Mouse (Mus musculus) ZHBTc4 (cell line): Measurements from ENCODE around the gene Acot3.
A peak's percentile ranks its signal among the peaks of the same experiment; 100 is the strongest.
"Not testable (repeated sequence)": the region's sequence is repeated elsewhere in the genome, so short reads cannot be mapped to it uniquely, and the experiment has no call there.

Source experiments
- DNase-seq: peaks from one replicate; pipeline ENCODE4 v3.0.0-alpha.2; 2011; ENCODE audit warnings: low read depth, low spot score

Acot3 gene

DNA sequence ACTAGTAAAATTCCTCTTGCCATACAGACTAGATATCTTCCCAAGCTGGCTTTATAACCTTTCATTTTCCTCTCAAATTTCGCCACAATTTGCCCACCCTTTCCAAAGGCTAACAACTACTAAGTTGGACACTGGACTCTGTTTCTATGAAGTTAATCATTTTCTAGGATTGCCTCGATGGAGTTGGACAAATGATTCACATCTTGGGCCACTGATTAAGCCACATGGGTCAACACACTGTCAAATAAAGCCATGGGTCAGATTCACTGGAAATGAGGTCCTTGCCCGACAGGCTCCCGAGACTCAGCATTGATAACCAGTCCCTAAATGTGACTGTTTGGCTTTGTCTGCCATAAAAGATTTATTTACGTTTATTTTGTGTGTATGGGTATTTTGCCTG lies 9.7 kb upstream of the Acot3 start:
- no peak for DNase-seq

GRCm38 (mm10) chr12:84044045-84044444 lies 7.9 kb upstream of the Acot3 start:
- DNase-seq, result no peak

DNA sequence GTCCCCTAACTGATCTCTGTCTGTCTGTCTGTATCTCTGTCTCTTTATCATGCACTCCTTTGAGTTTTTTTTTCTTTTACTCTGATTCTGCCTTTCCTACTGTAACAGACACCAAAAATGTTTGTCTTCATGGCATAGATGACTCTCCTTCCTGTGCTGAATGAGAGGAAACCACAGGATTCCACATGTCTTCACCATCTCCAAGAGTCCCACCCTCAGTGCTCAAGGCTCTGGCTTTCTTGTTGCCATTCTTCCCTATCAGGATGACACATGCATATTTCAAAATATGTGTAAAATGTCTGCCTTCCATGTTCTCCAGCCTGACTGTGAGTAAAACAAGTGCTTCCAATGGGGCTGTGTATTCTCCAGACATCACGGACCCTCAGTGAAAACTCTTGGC lies 5.0 kb upstream of the Acot3 start:
- no peak for DNase-seq

DNA sequence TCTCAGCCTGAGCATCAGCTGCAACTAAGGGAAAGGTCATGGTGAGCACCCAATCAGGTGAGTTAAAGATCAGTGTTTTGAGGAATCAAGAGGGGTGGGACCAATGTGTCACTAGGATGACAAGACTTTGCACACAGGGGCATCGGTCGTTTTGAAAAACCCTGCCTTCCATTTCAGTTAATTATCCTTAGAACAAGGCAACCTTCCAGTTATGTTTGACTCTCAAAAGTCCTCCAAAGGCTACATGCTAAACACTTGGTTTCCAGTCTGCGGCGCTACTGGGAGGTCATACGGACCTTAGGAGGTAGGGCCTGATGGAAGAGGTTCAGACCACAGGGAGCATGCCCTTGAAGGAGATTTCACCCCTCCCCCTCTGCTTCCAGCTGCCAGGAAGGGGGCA lies 1.2 kb upstream of the Acot3 start:
- DNase-seq, result not testable (repeated sequence)

DNA sequence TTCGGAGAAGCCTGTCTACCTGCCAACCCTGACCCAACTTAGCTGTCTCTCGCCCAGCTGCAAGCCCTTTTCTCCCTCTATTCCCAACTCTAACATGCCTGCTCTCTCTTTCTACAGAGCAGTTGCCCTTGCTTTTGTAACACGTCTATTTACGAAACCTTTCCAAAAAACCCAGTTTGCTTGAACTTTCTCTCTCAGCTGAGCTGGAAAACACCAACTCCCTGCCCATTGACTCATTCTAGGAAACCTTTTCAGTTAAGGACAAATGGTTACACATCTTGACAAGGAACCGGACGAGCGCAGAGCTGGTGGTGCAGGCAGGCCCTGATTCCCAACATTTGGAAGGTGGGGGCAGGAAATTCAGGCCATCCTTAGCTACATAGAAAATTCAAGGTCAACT lies 665 bp downstream of the Acot3 start:
- DNase-seq, result no peak

DNA sequence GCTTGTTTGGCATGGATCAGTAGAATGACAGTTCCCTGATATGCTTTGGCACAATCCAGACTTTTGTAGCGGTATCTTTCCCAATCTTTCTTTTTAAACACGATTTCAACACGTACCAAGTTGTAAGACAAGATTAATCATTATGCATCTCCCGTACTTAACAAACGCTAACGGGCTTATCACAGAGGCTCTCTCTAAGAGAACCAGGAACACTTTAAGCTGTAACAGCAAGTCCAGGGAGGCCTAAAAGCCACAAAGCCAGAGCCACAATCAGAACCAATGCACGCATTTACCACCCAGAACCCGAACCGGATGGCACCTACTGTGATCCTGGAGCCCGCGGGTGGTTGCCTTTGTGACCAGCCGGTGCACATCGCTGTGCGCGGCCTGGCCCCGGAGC lies 1.2 kb downstream of the Acot3 start:
- peak; percentile 40 for DNase-seq

- DNase-seq, result peak; percentile 66
Measured at GRCm38 (mm10) chr12:84053679-84054391, 1.9 kb downstream of the Acot3 start.

DNA sequence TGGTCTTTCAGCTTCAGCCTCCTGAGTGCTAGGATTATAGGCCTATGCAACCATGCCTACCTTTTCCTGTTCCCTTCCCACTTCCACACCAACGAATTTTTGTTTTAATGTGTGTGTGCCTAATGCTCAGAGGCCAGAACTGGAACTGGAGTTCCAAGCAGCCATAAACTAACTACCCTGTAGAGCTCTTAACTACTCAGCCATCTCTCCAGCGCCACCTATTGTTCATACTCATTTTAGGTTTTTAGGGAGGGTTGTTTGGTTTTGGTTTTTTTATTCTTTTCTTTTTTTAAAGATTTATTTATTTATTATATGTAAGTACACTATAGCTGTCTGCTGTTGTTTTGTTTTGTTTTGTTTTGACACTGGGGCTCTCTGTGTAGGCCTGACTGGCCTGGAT lies 9.0 kb downstream of the Acot3 start:
- DNase-seq, result peak; percentile 74

DNA sequence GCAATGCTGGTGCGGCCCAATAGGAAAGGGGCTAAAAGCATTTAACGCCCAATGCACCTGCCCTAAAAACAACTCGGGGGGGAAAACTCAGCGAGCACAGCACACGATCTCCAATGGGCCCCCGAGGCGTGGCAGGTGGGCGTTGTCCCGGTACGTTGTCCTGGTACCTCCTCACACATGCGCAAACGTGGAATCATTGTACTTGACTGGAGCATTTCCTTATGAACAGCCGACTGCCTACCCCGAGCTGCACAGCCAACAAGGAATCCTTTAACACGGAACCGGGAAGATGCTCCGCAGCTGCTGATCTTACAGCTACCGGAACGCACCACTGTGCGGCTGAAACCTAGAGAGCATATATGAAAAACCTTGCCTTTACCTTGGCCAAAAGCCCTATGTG lies 10.4 kb downstream of the Acot3 start:
- DNase-seq, result peak; percentile 66

DNA sequence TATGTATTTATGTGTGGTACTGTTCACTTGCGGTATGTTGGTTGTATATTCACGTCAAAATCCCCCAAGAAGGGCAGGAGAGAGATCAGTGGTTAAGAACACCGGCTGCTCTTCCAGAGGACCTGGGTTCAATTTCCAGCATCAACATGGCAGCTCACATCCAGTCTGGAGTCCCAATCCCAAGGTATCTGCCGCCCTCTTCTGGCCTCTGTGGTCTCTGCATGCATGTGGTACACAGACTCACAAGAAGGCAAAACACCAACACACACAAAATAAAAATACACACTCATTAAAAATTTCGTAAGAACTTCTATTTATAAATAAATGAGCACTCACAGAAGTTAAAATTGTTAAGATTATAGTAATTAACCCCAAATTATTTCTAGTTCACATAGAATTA lies 11.3 kb downstream of the Acot3 start:
- peak; percentile 81 for DNase-seq

DNA sequence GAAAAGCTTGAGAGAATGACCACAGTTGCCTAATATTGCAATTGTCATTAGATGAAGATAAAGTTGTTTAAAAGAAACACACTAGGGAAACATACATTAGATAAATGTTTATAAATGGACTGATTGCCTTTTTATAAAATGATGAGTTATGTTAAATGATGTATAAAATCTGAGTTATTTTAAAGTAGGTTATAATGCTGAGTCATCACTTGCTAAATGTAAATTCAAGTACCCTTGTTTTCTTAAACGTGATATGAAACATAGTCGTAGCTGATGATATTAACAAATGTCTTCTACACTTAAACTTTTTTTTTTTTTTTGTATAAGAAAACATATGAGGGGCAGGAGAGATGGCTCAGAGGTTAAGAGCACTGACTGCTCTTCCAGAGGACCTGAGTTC lies 11.9 kb downstream of the Acot3 start:
- DNase-seq, result no peak

DNA sequence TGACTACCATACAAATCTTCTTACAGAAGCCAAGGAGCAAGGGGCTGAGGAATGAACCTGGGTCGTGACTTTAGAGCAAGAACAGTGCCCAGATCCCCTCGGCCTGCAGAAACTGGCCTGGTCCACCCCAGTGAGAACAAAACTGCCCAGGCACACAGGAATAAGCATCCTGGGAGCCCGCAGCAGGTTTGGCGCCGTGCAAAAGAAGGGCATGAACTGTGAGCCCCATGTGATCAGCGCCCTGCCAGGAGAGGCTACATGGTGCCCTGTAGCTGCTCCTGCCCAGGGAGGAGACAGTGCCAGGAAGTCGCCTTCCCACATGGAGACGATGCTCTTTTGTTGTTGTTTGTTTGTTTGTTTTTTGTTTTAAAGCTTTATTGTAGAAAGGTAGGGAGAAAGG lies 12.7 kb downstream of the Acot3 start:
- no peak for DNase-seq

- no peak for DNase-seq
Measured at GRCm38 (mm10) chr12:84067752-84068151, 15.8 kb downstream of the Acot3 start.

DNA sequence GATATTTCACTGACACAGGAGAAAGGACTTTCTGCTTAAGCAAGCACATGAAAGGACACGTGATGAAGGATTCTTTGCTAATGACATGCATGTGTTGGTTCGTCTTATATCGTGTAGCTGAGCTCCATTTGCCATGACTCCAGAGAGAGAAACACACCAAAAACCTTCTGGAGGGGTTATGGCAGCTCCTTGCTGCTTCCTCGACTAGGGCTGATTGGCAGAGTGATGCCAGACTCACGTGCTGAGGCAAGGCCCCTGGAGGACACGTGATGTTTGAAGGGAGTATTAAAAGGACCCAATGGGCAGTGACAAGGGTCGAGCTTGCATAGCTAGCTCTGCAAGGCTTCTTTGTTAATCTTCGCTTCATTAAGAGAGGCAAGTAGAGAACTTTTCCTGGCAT lies 16.4 kb downstream of the Acot3 start:
- DNase-seq, result no peak

DNA sequence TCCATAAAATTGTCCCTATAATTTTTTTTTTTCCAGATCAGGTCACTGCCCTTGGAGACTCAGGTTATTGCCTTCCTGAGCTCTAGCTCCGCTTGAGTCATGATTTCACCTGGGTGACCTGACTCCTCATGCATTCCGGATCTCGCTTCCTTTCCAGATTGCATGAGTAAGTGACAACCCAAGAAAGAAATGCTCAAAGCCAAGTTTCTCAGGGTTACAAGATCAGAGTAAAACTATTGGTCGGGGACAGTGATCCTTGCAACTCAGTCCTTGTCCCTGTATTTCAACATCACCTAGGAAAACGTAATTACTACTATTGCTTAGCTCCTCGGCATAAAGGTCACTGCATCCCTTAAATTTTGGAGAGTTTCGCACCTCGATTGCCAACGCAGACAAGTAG lies 17.0 kb downstream of the Acot3 start, which contains the start of gene Acot5:
Acot5 (plus strand) TSS at position 340 of the 400 bp plus-strand sequence.
- no peak for DNase-seq

- DNase-seq, result peak; percentile 70
Measured at GRCm38 (mm10) chr12:84069582-84069981, 17.6 kb downstream of the Acot3 start.

DNA sequence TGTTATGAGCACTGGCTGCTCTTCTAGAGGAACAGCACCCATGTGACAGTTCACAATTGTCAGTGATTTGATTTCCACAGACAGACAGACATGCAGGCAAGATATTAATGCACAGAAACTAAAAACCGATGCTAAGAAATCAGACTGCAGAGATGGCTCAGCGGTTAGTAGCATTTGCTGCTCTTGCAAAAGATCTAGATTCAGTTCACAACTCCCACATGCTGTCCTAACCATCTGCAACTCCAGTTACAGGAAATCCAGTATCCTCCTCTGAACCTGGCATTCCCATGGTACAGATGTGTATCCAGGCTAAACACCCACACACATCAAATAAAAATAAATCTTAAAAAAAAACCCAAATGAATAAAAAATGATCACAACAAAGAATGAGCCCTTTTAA lies 19.8 kb downstream of the Acot3 start:
- DNase-seq, result no peak

DNA sequence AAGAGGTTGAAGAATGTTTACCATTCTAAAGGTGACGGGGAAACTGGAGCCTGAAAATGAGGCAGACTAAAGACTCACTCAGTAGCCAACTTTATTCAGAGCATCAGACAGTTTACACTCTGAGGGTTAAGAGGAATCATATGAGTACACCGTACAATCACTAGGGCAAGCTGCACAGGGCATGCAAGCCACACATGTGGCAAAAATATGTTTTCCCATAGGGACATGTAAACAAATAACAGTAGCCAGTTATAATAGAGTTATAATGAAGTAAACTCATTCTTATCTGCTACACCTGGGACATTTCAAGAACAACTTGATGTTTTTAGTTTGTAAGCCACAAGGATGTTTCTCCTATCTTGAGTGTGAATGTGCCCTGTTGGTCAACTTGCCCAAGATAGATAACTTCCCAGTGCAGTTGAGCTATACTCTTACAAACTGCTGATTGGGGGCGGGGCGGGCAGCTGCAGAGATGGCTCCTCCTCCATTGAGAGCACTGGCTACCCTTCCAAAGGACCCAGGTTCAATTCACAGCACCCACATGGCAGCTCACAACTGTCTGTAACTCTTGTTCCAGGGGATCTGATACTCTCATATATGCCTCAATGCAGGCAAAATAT lies 25.5 kb downstream of the Acot3 start:
- DNase-seq, result no peak

GRCm38 (mm10) chr12:84083842-84084241 lies 31.9 kb downstream of the Acot3 start:
- DNase-seq, result no peak

GRCm38 (mm10) chr12:84084581-84084980 lies 32.6 kb downstream of the Acot3 start:
- DNase-seq, result no peak

- DNase-seq, result not testable (repeated sequence)
Measured at GRCm38 (mm10) chr12:84094666-84095065, 42.7 kb downstream of the Acot3 start.

DNA sequence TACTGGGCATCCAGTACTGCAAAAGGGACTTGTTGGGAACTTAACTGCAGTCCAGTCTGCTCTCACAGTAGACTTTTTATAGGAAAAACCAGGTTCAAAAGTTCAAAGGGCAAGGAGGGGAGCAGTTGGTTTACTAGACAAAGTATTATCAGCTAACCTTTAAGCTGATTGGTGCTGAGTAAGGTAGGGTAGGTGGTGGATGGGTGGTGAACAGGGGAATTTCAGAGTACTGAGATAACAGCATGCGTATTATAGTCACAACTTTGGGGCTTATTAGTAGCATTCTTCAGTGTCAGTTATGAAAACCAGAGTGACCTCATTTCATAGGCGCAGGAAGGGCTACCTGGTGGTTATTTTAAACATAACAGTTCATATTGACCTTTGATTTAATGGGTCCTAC lies 47.7 kb downstream of the Acot3 start:
- no peak for DNase-seq

DNA sequence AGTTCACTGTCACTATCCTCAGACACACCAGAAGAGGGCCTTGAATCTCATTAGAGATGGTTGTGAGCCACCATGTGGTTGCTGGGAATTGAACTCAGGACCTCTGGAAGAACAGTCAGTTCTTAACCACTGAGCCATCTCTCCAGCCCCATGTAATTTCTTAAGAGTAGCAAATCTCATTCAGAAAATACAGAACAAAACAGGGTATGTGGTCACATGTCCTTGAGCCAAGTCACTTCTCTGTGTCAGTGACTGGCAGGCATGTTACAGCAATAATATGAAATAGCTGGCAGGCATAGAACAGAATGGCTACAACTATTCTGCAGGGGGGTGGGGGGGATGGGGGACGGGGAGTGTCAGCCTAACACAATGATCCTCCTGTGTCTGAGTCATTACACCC lies 48.1 kb downstream of the Acot3 start:
- no peak for DNase-seq
